Mouse (Mus musculus) midbrain, postnatal 0 days (tissue): ENCODE results near the gene Fv1. TPM values are rescaled to one million over a fixed set of nuclear protein-coding genes. Genes with fewer than 3 reads are reported as not detected.

Experiments used
- ATAC-seq: fragments of 200-750 bp; cut with Nextera tagmentation; 2 replicates; pipeline ENCODE4 v1.8.0; 2017; ENCODE audit warnings: moderate number of reproducible peaks, mild to moderate bottlenecking, moderate TSS enrichment, moderate library complexity; ENCODE audit not compliant: low FRiP score
- DNase-seq: peaks from one replicate; pipeline ENCODE4 v3.0.0-alpha.2; 2015; ENCODE audit warnings: low spot score
- H3K27ac ChIP-seq: fragments of 300-500 bp; sonication (generic); 2 replicates; pipeline ENCODE4 v1.5.1; 2014; ENCODE audit warnings: low read depth, mild to moderate bottlenecking, low read length, mixed read lengths
- H3K27me3 ChIP-seq: fragments of 300-500 bp; sonication (generic); 2 replicates; pipeline ENCODE4 v1.6.1; 2014; ENCODE audit warnings: low read length, control low read depth, mixed read lengths; ENCODE audit not compliant: insufficient read depth
- H3K36me3 ChIP-seq: fragments of 300-500 bp; sonication (generic); 2 replicates; pipeline ENCODE4 v1.6.1; 2014; ENCODE audit warnings: low read length, control low read depth, mixed read lengths; ENCODE audit not compliant: insufficient read depth
- H3K4me1 ChIP-seq: fragments of 300-500 bp; sonication (generic); 2 replicates; pipeline ENCODE4 v1.6.1; 2014; ENCODE audit warnings: mild to moderate bottlenecking, control low read depth, antibody characterized with exemption, low read length, mixed read lengths; ENCODE audit not compliant: insufficient read depth
- H3K4me2 ChIP-seq: fragments of 300-500 bp; sonication (generic); 2 replicates; pipeline ENCODE4 v1.6.1; 2014; ENCODE audit warnings: low read depth, mild to moderate bottlenecking, low read length, mixed read lengths; ENCODE audit not compliant: poor library complexity, severe bottlenecking
- H3K4me3 ChIP-seq: fragments of 300-500 bp; sonication (generic); 2 replicates; pipeline ENCODE4 v1.5.1; 2014; ENCODE audit warnings: low read depth, mild to moderate bottlenecking, low read length, moderate library complexity
- H3K9ac ChIP-seq: fragments of 300-500 bp; sonication (generic); replicated peaks from 2 replicates; pipeline ENCODE4 v1.6.1; 2014; ENCODE audit warnings: mild to moderate bottlenecking, low read length, moderate library complexity, mixed read lengths; ENCODE audit not compliant: poor library complexity, severe bottlenecking
- H3K9me3 ChIP-seq: fragments of 300-500 bp; sonication (generic); 2 replicates; pipeline ENCODE4 v1.6.1; 2016; ENCODE audit warnings: low read length, control low read depth
- CTCF ChIP-seq: IDR thresholded peaks from 2 replicates; pipeline ENCODE4 v1.5.1; 2016; ENCODE audit warnings: antibody characterized with exemption, mild to moderate bottlenecking
- WGBS: fragments of 180-500 bp; shearing (Covaris S2); extraction: QIAGEN DNeasy Blood & Tissue Kit; methylation state at CpG from one replicate; pipeline ENCODE4 v1.1.7; 2014; 5-methylcytosine and 5-hydroxymethylcytosine counted together
- polyA plus RNA-seq: library from polyadenylated mRNA; unstranded; fragments of >200 nt; fragmentation: Nextera tagmentation; extraction: Ambion mirVana; gene quantifications from 2 replicates; pipeline ENCODE4 v1.2.1, GENCODE M21; 2015
- total RNA-seq: library from RNA; depleted of rRNA; stranded (reverse); fragments of >200 nt; gene quantifications from 2 replicates; pipeline ENCODE4 v1.2.3, GENCODE M21; 2014

Gene Fv1
- total and polyA plus RNA-seq, 2 experiments from 2014 or later: 3.1 to 5.0 TPM

DNA sequence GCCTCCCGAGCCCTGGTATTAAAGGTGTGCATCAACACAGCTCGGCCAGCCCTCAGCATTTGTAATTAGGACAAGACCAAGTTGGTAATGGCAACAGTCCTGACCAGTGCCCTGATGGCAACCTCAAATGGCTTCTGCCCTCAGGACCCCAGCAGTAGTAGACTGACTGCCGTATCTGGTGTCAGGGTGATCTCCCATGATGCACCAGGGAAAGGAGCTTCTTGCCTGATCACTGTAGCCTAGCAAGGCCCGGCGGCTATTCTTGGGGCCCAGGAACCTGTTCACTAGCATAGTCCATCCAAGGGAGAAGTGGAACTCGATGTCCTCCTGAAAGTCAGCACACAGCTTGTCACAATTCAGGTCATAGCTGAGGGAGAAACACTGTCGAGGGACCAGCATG, 13.0 kb downstream of the Fv1 start:
- no peak for ATAC-seq
- 95% methylated on average over 7 of the region's 7 CpGs for WGBS

DNA sequence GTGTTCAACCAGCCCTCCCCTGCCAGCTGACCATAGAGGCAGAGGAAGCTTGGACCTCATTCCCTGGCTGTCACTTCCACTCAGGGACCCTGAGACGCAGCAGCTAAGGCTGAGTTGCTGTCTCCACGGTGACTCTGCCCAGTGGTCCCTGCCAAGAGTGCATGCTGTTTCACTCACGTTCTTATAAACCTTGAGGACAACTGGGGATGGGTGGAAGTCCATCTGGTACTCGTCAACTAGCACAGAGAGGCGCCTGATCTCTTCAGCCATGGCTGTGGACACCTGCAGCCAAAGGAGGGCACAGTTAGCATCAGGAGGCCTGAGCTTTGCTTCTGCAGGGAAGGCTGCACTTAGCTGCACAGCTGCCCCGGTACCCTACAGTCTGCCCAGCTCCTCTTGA, 14.3 kb downstream of the Fv1 start:
- Histone ChIP-seq H3K27ac (no peak overlapping the region), H3K4me1 (no peaks in the 10 kb centered on the region), H3K27me3 (no peaks in the 10 kb centered on the region), H3K4me3 (no peak overlapping the region), H3K9me3 (no peaks in the 10 kb centered on the region), H3K36me3 (peaks cover 88% of the 10 kb centered on the region), H3K4me2 (no peak overlapping the region), H3K9ac (no peak overlapping the region)
- DNase-seq: no peak
- 79% methylated on average over 6 of the region's 6 CpGs for WGBS
- TF ChIP-seq CTCF: no peak
- no peak for ATAC-seq

More for the DNA sequence above, 13.0 kb downstream of the Fv1 start:
- no peaks in the 10 kb centered on the region for H3K9me3 ChIP-seq
- no peaks in the 10 kb centered on the region for H3K4me1 ChIP-seq
- H3K9ac ChIP-seq: no peak overlapping the region
- no peak overlapping the region for H3K4me2 ChIP-seq
- no peak for DNase-seq
- TF ChIP-seq CTCF: no peak
- H3K4me3 ChIP-seq: no peak overlapping the region
- H3K27me3 ChIP-seq: no peaks in the 10 kb centered on the region
- no peak overlapping the region for H3K27ac ChIP-seq
- H3K36me3 ChIP-seq: peaks cover 84% of the 10 kb centered on the region

DNA sequence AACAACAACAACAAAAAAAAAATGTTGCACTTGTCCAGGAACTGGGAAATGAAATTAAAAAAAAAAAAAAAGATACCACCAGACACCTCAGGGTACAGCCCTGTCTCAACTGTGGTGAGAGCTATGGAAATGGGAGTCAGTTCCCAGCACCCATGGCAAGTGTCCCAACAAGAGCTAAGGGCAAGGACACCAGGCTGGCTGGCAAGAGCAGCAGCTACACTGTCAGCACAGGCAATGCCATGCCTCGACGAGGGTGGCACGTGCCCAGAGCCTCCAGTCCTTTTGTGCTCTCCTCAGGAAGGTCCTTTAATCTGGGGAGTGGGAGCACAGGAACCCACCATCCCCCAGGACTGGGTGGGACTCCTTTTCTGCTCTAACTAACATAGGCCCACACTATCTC, 15.4 kb downstream of the Fv1 start:
- H3K9ac ChIP-seq: no peak overlapping the region
- H3K4me1 ChIP-seq: no peaks in the 10 kb centered on the region
- no peak overlapping the region for H3K4me3 ChIP-seq
- DNase-seq (no peak), ATAC-seq (no peak)
- 81% methylated on average over 3 of the region's 3 CpGs for WGBS
- no peaks in the 10 kb centered on the region for H3K9me3 ChIP-seq
- no peak overlapping the region for H3K4me2 ChIP-seq
- TF ChIP-seq CTCF: no peak
- no peak overlapping the region for H3K27ac ChIP-seq
- H3K36me3 ChIP-seq: peaks cover 83% of the 10 kb centered on the region
- no peaks in the 10 kb centered on the region for H3K27me3 ChIP-seq

DNA sequence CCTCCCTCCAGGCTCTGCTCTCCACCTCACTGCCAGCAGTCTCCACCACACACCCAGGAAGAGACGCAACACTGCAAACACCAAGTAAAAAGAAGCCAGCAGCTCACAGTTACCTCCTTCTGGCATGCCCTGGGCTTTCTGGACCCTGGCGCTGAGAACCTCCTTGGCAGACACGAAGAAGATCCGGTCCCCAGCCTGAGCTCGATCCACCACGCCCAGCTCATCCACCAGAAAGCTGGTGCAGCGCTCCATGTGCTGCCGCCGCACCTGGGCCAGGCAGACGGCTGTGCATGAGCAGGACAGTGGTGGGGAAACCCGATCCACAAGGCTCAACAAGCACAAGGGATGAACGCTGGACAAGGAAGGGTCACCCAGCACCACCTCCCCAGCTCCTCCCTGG, 17.4 kb downstream of the Fv1 start:
- Histone ChIP-seq H3K27ac (no peak overlapping the region), H3K27me3 (no peaks in the 10 kb centered on the region), H3K4me2 (no peak overlapping the region), H3K4me3 (no peak overlapping the region), H3K9ac (no peak overlapping the region), H3K9me3 (no peaks in the 10 kb centered on the region), H3K36me3 (peaks cover 84% of the 10 kb centered on the region), H3K4me1 (no peaks in the 10 kb centered on the region)
- TF ChIP-seq CTCF: no peak
- no peak for ATAC-seq
- whole genome bisulfite sequencing: 90% methylated on average over 12 of the region's 12 CpGs
- no peak for DNase-seq

DNA sequence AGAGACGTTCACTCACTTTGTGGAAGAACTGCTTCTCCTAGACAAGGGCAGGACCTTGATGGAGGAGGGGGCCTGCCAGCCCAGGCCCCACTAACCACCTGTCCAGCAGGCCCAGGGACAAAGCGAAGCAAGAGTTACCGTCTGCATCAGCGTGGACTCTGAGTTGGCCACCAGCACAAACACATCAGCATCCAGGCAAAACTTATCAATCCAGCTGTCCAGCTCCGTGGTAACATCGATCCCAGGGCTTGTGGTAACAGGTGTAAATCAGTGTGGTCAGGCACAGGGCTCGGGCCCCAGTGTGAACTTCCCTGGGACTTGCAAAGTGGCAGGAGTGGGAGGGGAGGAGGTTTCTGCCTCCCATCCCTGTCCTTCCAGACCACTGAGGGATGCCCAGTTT, 18.5 kb downstream of the Fv1 start:
- no peak overlapping the region for H3K9ac ChIP-seq
- no peak for TF ChIP-seq CTCF
- no peaks in the 10 kb centered on the region for H3K27me3 ChIP-seq
- no peaks in the 10 kb centered on the region for H3K9me3 ChIP-seq
- no peak overlapping the region for H3K4me3 ChIP-seq
- no peak overlapping the region for H3K4me2 ChIP-seq
- H3K36me3 ChIP-seq: peaks cover 82% of the 10 kb centered on the region
- DNase-seq (no peak), ATAC-seq (no peak)
- H3K4me1 ChIP-seq: no peaks in the 10 kb centered on the region
- H3K27ac ChIP-seq: no peak overlapping the region
- WGBS: 95% methylated on average over 7 of the region's 7 CpGs

DNA sequence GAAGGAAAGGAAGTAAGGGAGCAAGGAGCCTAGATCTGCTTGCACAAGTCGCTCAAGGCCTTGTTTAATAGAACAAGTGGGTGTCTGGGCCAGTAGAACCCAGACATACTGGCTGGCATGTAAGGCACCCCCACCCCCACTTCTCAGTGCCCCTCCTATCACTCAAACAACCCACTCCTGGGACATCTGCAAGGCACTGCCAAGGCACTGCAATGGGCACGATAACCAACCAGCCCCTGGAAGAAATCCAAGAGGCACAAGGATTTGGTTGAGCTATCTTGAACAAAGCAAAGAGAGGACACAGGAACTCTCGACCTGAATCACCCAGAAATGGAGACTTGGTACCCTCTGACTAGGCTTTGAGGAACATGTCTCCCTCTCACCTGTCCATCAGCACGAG, 19.5 kb downstream of the Fv1 start:
- TF ChIP-seq CTCF: no peak
- 88% methylated on average over 4 of the region's 4 CpGs for WGBS

DNA sequence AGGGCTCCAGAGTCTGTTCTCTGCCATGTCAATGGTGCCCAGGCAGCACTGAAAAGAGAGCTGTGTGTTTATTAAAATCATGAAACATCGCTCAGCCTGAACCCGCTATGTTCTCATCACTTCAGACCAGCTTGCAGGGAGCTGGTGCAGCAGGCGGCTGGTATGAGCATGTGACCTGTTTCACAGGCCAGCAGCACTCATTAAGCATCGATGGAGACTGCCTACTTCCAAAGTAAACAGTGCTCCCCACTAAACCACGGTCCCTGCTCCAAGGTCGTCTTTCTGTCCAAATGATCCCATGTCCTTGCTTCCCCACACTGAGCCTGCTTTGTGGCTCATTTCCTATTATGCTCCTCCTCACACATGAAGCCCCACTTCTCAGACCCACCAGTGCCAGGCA, 21.6 kb downstream of the Fv1 start:
- no peaks in the 10 kb centered on the region for H3K27me3 ChIP-seq
- no peak for TF ChIP-seq CTCF
- 86% methylated on average over 6 of the region's 6 CpGs for WGBS
- H3K36me3 ChIP-seq: peaks cover 73% of the 10 kb centered on the region
- H3K9ac ChIP-seq: no peak overlapping the region
- no peak for ATAC-seq
- no peak overlapping the region for H3K27ac ChIP-seq
- H3K4me3 ChIP-seq: no peak overlapping the region
- no peaks in the 10 kb centered on the region for H3K9me3 ChIP-seq
- H3K4me1 ChIP-seq: no peaks in the 10 kb centered on the region
- no peak for DNase-seq
- no peak overlapping the region for H3K4me2 ChIP-seq

More for the DNA sequence above, 19.5 kb downstream of the Fv1 start:
- Histone ChIP-seq H3K27me3 (no peaks in the 10 kb centered on the region), H3K4me3 (no peak overlapping the region), H3K27ac (no peak overlapping the region), H3K4me2 (no peak overlapping the region), H3K36me3 (peaks cover 77% of the 10 kb centered on the region), H3K4me1 (no peaks in the 10 kb centered on the region), H3K9me3 (no peaks in the 10 kb centered on the region), H3K9ac (no peak overlapping the region)
- ATAC-seq (no peak), DNase-seq (no peak)
